Mouse (Mus musculus): ENCODE data around the gene Filip1. TPM values are rescaled to one million over a fixed set of nuclear protein-coding genes. Genes with fewer than 3 reads are reported as not detected.

Filip1 gene
- polyA plus RNA-seq, 1 experiment: 6.4 TPM

- H3K4me3 ChIP-seq (ENCODE audit: insufficient read depth, low read length): no peak overlapping the region
- H3K27ac ChIP-seq (ENCODE audit: insufficient read depth, low read length): no peak overlapping the region
- H3K4me1 ChIP-seq (ENCODE audit: control insufficient read depth, insufficient read depth, low read length): no peaks in the 10 kb centered on the region
- no peak for TF ChIP-seq POLR2A (IDR thresholded peaks at IDR 0.05; ENCODE audit: extremely low read depth, insufficient read depth, low read length)
Observed at GRCm38 (mm10) chr9:79989061-79989460, 23.6 kb downstream of the Filip1 start.

- Histone ChIP-seq H3K4me1 (ENCODE audit: control insufficient read depth, insufficient read depth, low read length) (no peaks in the 10 kb centered on the region), H3K27ac (ENCODE audit: insufficient read depth, low read length) (no peak overlapping the region), H3K4me3 (ENCODE audit: insufficient read depth, low read length) (no peak overlapping the region)
- TF ChIP-seq POLR2A (IDR thresholded peaks at IDR 0.05; ENCODE audit: extremely low read depth, insufficient read depth, low read length): no peak
- TF ChIP-seq CTCF (IDR thresholded peaks at IDR 0.05; ENCODE audit: extremely low read depth, insufficient read depth, low read length): no peak
Observed at GRCm38 (mm10) chr9:79983244-79983643, 29.4 kb downstream of the Filip1 start.

- Histone ChIP-seq H3K27ac (ENCODE audit: insufficient read depth, low read length) (no peak overlapping the region), H3K4me3 (ENCODE audit: insufficient read depth, low read length) (no peak overlapping the region), H3K4me1 (ENCODE audit: control insufficient read depth, insufficient read depth, low read length) (no peaks in the 10 kb centered on the region)
- TF ChIP-seq POLR2A (IDR thresholded peaks at IDR 0.05; ENCODE audit: extremely low read depth, insufficient read depth, low read length) (no peak), CTCF (IDR thresholded peaks at IDR 0.05; ENCODE audit: extremely low read depth, insufficient read depth, low read length) (no peak)
Observed at GRCm38 (mm10) chr9:79979274-79979673, 33.4 kb downstream of the Filip1 start.

- no peaks in the 10 kb centered on the region for H3K4me1 ChIP-seq (ENCODE audit: control insufficient read depth, insufficient read depth, low read length)
- no peak for TF ChIP-seq CTCF (IDR thresholded peaks at IDR 0.05; ENCODE audit: extremely low read depth, insufficient read depth, low read length)
- no peak for TF ChIP-seq POLR2A (IDR thresholded peaks at IDR 0.05; ENCODE audit: extremely low read depth, insufficient read depth, low read length)
- H3K27ac ChIP-seq (ENCODE audit: insufficient read depth, low read length): no peak overlapping the region
- H3K4me3 ChIP-seq (ENCODE audit: insufficient read depth, low read length): no peak overlapping the region
Observed at GRCm38 (mm10) chr9:79978228-79979024, 34.2 kb downstream of the Filip1 start.

GRCm38 (mm10) chr9:79977549-79977971 is 35.1 kb downstream of the Filip1 start:
- no peak overlapping the region; the same call in 1 of the 2 replicates for H3K4me3 ChIP-seq (ENCODE audit: insufficient read depth, low read length)
- TF ChIP-seq POLR2A (IDR thresholded peaks at IDR 0.05; ENCODE audit: extremely low read depth, insufficient read depth, low read length) (no peak), CTCF (IDR thresholded peaks at IDR 0.05; ENCODE audit: extremely low read depth, insufficient read depth, low read length) (no peak)
- no peak overlapping the region for H3K27ac ChIP-seq (ENCODE audit: insufficient read depth, low read length)
- no peaks in the 10 kb centered on the region for H3K4me1 ChIP-seq (ENCODE audit: control insufficient read depth, insufficient read depth, low read length)

- Histone ChIP-seq H3K4me3 (ENCODE audit: insufficient read depth, low read length) (peak overlapping the region; percentile 10; the same call in 1 of the 2 replicates), H3K27ac (ENCODE audit: insufficient read depth, low read length) (no peak overlapping the region)
- no peak for TF ChIP-seq CTCF (IDR thresholded peaks at IDR 0.05; ENCODE audit: extremely low read depth, insufficient read depth, low read length)
- TF ChIP-seq POLR2A (IDR thresholded peaks at IDR 0.05; ENCODE audit: extremely low read depth, insufficient read depth, low read length): no peak
Observed at GRCm38 (mm10) chr9:79976789-79977188, 35.9 kb downstream of the Filip1 start.

GRCm38 (mm10) chr9:79975121-79975520 is 37.5 kb downstream of the Filip1 start:
- TF ChIP-seq CTCF (IDR thresholded peaks at IDR 0.05; ENCODE audit: extremely low read depth, insufficient read depth, low read length): no peak
- TF ChIP-seq POLR2A (IDR thresholded peaks at IDR 0.05; ENCODE audit: extremely low read depth, insufficient read depth, low read length): no peak
- Histone ChIP-seq H3K4me3 (ENCODE audit: insufficient read depth, low read length) (no peak overlapping the region), H3K27ac (ENCODE audit: insufficient read depth, low read length) (no peak overlapping the region), H3K4me1 (ENCODE audit: control insufficient read depth, insufficient read depth, low read length) (no peaks in the 10 kb centered on the region)

More at GRCm38 (mm10) chr9:79976789-79977188, 35.9 kb downstream of the Filip1 start:
- H3K4me1 ChIP-seq (ENCODE audit: control insufficient read depth, insufficient read depth, low read length): no peaks in the 10 kb centered on the region

- Histone ChIP-seq H3K4me3 (ENCODE audit: insufficient read depth, low read length) (no peak overlapping the region), H3K4me1 (ENCODE audit: control insufficient read depth, insufficient read depth, low read length) (no peaks in the 10 kb centered on the region), H3K27ac (ENCODE audit: insufficient read depth, low read length) (no peak overlapping the region)
- TF ChIP-seq POLR2A (IDR thresholded peaks at IDR 0.05; ENCODE audit: extremely low read depth, insufficient read depth, low read length) (no peak), CTCF (IDR thresholded peaks at IDR 0.05; ENCODE audit: extremely low read depth, insufficient read depth, low read length) (no peak)
Observed at GRCm38 (mm10) chr9:79973582-79973981, 39.1 kb downstream of the Filip1 start.

GRCm38 (mm10) chr9:79972705-79973104 is 39.9 kb downstream of the Filip1 start:
- Histone ChIP-seq H3K4me3 (ENCODE audit: insufficient read depth, low read length) (no peak overlapping the region), H3K27ac (ENCODE audit: insufficient read depth, low read length) (no peak overlapping the region), H3K4me1 (ENCODE audit: control insufficient read depth, insufficient read depth, low read length) (no peaks in the 10 kb centered on the region)
- TF ChIP-seq POLR2A (IDR thresholded peaks at IDR 0.05; ENCODE audit: extremely low read depth, insufficient read depth, low read length) (no peak), CTCF (IDR thresholded peaks at IDR 0.05; ENCODE audit: extremely low read depth, insufficient read depth, low read length) (no peak)

GRCm38 (mm10) chr9:79971619-79972018 is 41.0 kb downstream of the Filip1 start:
- no peak overlapping the region for H3K27ac ChIP-seq (ENCODE audit: insufficient read depth, low read length)
- no peak for TF ChIP-seq CTCF (IDR thresholded peaks at IDR 0.05; ENCODE audit: extremely low read depth, insufficient read depth, low read length)
- no peak for TF ChIP-seq POLR2A (IDR thresholded peaks at IDR 0.05; ENCODE audit: extremely low read depth, insufficient read depth, low read length)
- H3K4me1 ChIP-seq (ENCODE audit: control insufficient read depth, insufficient read depth, low read length): no peaks in the 10 kb centered on the region
- no peak overlapping the region for H3K4me3 ChIP-seq (ENCODE audit: insufficient read depth, low read length)
